Mouse (Mus musculus) lung, postnatal 4 days (tissue): ENCODE results near the gene Dscam.

Experiments used
- DNase-seq, 2 experiments: peaks; one replicate each; pipeline ENCODE4 v3.0.0; 2021

Dscam gene

DNA sequence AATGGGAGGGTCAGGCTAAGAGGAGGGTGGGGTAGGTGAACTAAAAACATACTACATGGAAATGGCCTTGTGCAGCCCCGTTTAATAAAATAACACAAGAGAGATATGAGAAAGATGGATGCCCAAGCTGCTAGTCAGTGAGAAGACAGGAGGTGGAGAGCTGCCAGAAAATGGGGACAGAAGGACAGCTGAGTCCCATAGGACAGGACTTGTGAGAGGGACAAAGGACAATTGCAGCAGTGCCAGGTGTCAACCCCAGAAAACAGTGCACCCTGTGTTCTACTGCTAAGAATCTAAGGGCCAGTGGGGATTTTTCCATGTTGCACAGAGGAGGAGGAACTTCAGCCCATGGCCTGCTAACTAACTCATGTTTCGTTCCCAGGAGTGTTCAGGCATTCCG lies 470.0 kb downstream of the Dscam start:
- no peak for DNase-seq

DNA sequence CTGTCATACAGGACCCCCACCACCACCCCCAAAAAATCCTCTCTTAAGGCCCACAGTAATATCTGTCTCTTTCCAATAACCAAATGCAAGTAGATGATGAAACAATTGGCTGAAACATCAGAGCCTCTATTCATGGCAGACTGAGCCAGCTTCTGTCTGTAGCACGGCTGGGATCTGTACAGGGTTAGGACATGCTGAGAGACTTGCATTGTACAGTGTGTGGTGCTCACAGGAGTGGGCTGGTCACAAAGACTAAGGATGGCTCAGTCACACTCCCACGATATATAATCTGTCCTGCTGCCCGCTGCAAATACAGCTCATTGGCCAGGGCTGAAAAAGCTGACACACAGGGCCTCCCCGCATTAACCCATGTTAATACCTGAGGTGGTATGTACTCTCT lies 474.7 kb downstream of the Dscam start:
- DNase-seq = no peak

DNA sequence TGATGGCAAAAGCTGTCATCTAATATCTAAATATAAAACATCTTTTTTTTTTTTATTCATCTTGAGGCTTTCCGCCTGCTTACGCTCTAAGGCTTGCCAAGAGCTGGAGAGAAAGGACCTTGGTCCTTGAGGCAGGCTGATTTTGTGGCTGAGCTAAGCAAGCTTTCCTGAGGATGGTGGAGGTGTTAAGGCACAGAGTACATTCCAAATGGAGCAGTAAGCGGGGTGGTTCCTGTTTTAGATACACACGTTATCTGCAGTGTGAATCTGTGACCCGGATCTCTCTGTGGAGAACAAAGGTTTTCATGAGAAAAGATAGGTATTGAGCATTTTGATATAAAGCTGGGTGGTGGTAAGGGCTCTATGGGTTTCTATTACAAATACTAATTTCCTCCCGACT lies 479.0 kb downstream of the Dscam start:
- no peak for DNase-seq

DNA sequence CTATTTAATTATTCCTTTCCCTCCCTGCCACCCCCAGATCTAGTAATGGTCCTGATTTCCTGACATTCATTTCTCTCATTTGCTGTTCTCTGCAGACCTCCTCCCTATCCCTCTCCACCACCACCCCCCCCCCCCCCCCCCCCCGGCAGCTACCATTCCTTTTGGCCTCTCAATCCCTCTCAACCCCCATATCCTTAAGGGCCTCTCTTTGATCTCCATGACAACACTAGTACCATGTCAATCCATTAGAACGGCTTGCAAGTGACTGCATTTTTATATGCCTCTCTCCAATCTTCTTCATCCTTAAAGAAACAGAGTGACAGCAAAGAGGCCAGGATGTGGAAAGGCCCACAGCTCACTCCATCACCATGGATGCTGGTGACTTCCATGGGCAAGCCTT lies 480.5 kb downstream of the Dscam start:
- DNase-seq = no peak

DNA sequence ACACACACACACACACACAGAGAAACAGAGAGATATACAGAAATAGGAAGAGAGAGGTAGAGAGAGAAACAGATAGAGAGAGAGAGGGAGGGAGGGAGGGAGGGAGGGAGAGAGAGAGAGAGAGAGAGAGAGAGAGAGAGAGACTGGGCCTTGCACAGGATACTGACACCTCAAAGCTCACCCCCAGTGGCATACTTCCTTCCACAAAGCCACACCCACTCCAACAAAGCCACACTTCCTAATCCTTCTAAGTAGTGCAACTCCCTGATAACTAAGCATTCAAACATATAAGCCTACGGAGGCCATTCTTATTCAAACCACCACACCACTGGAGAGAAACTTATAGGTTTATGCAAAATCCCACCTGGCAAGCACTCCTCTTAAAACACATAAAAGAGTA lies 481.1 kb downstream of the Dscam start:
- no peak for DNase-seq

DNA sequence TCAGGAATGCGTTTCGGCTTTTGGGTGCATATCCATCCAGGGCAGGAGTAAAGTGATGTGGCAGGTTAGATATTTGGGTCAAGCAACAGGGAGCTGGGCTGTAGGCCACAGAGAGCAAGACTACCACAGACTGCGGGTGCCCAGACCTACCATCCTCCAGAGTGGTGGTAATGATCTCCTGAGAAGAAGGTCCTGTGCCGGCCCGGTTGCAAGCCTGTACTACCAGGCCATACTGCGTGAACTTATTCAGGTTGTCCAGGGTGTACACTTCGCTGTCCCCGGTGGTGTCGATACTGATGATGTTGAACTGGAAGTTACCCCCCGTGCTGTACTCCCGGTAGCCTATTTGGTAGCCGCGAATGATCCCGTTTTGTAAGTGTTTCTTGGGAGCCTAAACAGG lies 485.5 kb downstream of the Dscam start:
- no peak for DNase-seq

DNA sequence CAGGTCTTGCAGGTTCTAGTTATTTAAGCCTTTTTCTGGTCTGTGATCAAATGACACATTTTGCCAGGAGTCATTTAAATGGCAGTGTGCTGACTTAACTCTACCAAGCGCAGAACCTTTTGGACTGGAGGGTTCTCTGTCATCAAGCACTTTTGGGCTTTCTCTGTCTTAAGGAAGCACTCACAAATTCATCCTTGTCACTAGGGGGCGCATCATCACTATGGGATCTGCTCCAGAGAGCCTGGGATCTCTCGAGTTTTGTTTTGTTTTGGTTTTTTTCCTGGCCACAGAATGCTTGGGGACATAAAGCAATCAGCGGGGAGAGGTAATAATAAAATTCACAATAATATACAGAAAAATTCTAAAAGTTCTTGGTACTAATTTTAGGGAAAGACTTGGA lies 486.0 kb downstream of the Dscam start:
- peak in 1 of 2 experiments; percentile 56 for DNase-seq

DNA sequence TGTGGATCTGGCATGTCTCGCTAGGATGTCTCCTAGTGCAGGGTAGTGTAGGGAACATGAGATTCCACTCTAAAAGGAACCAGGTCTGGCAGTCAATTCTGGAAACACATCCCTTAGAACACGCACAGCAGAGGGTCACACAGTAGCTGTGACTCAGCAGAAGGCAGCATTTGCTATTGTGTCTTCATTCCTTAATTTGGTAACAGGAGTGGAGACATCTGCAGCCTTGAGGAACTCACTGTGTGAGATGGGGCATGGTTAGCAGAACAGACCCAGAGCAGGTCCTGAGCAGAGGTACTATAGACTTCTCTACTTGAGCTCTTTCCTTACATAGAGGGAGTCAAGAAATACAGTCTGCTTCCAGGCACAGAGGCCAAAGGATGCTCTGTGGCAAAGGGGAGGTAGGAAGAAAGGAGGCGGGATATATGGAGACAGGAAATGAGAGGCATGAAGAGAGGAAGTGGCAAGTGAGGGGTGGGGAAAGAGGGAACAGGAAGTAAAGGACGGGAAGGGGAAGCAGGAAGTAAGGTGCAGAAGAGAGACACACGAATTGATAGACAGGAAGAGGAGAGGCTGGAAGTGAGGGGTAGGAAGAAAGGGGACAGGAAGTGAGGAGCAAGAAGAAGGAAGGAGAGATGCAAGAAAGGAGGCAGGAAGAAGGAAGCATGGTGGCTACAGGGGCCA lies 488.1 kb downstream of the Dscam start:
- no peak for DNase-seq

DNA sequence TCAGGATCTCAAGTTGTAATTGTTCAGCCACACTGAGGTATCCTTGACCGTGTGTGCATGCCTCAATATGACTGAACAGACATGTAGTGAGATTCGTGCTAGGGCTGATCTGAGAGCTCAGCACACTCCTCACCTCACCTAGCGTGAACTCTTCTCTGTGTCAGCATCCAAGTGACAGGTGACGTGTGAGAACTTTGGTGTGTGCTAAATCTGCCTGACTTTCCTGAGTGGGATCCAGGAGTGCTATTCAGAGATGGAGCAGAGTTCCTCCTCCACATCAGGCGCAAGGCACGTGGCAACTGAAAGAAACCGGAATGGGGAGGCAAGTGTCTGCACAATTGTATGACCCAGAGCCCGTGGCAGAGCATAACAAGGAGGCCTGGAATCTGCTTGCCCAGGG lies 490.6 kb downstream of the Dscam start:
- DNase-seq = no peak

DNA sequence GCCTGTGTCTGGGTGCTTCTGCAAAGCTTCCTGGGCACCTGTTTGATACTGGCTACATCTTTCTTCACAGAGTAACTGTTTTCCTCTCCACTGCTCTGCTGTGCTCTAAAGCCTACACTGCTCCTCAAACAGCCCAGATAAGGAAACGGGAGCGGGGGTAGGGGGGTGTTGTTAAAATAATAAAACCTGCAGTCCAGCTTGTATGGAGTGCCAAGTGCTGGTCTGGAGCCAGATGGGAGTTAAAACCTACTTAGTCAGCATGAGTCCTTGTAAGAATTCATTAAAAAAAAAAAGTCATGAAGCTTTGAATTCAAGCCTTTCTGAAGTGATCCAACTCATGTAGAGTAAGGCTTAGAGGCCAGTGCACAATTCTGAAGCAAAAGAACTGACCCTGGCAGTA lies 493.1 kb downstream of the Dscam start:
- DNase-seq = no peak

DNA sequence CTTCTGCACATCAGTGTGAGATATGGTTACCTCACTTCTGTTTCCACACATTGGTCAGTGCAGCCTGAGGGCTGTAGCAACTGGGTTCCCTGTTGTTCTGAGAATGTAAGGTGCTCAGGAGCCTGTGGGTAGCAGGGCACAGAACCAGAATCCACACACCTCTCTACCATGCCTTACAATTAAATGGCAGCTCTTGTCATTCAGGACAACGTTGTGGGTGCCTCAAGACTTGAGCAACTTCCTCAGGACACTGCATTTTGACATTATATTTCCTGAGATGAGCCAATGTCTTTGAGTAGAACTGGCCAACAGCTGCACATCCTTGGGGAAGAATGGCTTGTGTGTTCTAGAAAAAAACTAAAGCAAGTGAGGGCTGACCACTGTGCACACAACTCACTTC lies 493.9 kb downstream of the Dscam start:
- DNase-seq = no peak

DNA sequence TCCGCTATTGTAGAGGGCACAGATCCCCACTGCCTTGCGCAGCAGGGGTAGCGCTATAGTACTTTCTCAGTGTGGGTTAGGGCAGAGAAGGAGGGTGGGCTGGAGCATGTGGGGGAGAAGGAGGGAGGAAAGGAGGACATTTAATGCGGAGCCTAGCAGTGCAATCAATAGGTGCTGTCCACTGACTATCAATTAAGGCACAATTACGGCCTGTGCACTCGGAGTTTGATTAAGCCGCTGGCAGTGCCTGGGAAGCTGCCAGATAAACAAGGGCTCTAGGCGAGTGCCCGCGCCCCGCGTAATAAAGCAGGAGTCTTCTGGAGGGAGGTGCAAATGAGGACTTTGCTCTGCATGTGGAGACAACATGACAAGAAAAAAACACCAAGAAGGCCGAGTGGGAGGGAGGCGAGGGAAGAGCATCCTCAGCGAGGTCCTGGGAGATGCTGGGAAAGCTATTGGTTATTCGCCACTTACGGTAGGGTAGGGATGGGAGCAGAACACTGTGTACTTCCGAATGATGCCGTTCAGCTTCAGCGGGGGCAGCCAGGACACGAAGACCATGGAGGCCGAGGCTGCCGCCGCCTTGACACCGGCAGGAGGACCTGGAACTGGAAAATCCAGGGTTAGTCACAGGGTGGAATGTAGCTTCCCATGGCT lies 497.2 kb downstream of the Dscam start:
- no peak for DNase-seq

DNA sequence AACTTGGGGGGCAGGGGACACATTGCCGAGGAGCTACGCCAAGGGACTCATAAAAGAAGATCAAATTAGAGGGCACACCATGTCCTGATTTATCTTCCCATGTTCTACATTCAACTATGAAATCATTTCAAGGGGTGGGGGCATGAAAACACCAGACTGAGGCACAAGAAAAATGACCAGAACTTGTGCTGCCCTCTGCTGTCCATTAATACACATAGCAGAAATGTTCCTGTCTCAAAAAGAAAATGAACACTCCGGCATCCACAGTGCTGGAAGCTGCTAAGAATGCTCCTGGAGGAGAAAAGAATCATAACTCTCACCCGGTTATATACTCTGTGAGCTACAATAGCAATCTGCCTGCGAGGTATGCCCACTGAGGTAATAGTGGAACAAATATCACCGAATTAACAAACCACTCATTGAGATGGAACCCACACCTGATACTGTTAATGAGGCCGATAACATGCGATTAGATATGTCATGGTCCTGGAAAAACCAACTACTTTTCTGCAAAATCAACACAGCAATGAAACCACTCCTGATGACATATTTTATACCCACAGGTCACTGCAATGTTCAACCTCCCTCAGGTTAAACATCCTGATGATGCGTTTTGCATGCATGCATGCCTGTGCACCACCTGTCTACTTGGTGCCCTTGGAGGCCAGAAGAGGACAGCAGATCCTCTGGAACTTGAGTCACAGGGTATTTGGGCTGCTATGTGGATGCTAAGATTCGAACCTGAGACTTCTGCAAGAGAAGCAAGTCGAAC lies 498.8 kb downstream of the Dscam start:
- no peak for DNase-seq

DNA sequence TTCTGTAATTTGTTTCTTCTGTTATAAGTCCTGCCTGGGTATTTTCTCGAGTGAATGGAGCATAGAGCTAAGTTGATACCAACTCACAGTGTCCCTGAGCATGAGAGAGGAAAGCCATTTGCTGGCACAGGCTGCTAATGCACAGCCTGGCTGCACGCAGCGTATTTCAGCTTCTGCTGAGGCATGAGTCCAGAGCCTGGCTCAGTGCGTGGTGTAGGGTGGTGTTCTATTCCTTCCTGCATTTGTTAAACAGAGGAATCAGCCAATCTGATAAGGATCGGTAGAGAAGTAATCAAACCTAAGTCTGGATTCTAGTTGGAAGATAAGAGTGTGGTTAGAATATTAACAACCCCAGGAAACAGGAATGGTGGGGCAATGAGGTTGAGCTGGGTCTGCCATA lies 500.8 kb downstream of the Dscam start:
- peak in 1 of 2 experiments; percentile 60 for DNase-seq

DNA sequence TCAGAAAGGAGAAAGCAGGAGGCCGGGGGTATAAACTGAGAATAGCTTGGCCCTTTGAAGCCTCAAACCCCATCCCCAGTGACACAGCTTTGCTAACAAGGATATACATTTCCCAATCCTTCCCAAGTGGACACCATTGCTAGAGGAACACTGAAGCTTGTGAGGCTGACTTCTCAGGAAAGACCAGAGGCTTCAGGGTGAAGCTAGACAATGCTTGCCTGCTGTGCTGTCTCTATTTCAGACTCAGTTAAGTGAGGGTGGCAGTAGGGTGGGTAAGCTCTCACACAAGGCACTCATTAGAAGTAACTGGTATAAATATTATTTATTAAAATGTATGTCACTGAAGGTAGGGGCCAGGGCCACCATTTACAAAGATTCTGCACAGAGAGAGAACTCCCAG lies 502.1 kb downstream of the Dscam start:
- DNase-seq = no peak

DNA sequence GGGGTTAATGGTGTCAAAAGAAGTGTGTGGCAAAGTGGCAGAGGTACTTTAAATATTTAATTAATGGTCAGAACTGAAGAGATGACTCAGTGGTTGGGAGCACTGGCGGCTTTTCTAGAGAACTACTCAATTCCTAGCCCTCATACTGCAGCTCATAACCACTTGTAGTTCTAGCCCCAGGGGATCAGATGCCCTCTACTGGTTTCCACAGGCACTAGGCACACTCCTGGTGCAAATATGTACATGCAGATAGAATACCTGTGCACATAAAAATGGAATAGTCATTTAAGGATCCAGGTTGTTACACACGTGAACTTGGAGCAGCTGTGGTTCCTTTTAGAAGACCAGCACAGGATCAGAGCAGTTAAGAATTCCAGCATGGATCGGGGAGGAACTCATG lies 509.5 kb downstream of the Dscam start:
- DNase-seq = no peak

DNA sequence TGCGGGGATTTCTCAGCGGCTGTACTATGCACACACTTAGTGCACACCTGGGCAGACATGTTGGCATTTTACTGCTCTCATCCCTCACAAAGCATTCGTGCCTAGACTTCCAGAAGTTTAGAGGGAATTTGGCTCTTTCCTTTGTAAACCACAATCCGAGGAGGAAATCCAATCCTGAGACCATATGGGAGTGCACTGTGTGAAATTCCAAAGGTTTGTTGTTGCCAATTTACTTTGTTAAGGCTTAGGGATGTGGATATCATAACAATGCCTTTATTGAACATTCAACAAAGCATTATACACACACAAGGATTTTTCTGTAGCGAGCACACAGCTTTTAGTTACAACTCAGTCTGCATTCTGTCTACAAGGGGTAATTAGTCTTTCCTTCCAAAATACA lies 511.3 kb downstream of the Dscam start:
- no peak for DNase-seq

DNA sequence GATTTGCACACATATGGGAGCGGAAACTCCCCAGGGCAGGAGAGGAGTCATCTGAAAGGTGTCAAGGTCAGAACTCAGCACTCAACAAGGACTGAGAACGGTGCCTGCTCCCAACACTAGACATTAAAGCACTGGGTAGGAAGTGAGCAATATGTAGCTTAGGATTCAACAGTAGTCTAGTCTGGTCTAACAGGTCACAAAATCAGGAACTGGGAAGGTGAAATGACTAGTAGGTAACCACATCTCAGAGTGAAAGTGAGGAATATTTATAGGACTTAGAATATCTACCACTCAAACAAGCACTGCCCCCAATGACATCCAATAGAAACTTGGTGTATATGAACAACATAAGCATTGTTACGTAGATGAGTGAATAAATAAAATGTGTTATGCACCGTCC lies 515.0 kb downstream of the Dscam start:
- DNase-seq = no peak

DNA sequence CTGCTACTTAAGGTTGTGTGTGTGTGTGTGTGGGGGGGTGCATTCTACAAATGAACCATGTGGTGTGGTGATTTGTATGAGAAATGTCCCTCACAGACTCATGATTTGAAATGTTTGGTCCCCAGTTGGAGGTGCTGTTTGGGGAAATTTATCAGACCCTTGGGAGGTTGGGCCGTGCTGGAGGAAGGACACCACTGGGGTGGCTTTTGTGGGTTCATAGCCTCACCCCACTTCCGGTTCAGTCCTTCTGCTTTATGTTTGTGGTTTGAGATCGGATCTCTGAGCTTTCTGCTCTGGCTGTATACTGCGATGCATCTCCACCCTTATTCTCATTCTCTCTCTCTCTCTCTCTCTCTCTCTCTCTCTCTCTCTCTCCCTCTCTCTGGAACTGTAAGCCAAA lies 516.5 kb downstream of the Dscam start:
- no peak for DNase-seq

DNA sequence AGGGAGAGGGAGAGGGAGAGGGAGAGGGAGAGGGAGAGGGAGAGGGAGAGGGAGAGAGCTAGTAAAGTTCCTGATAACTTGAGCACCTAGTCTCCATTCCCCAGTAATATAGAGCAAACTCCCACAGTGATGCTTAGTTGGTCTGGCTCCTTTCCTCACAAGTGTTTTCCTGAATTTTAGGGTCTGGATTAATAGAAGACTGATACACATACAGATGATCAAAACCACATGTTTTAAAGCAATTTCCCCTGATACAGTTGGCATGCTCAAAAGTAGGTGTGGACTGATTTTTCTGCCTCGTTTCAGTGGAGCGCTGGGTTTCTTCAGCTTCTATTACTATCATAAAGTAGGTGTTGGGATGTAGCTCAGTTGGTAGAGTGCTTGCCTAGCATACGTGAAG lies 519.1 kb downstream of the Dscam start:
- DNase-seq = no peak

DNA sequence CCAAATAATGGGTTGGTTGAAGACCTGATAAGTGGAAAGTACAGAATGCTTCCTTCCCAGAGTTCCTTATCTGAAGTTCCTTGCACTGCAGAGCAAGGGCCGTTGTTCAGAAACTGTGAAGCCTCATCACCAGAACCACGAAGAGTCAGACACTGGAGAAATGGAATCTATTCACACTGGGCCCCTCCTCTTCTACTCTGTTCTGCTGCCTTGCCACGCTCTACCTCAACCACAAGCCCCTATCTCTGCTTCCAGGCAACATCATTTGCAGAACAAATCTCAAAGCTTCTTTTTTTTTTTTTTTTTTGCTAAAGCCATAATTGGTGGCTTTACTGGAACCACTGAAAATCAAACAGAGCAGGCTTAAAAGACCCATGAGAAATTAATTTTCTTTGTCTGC lies 530.5 kb downstream of the Dscam start:
- DNase-seq = no peak

DNA sequence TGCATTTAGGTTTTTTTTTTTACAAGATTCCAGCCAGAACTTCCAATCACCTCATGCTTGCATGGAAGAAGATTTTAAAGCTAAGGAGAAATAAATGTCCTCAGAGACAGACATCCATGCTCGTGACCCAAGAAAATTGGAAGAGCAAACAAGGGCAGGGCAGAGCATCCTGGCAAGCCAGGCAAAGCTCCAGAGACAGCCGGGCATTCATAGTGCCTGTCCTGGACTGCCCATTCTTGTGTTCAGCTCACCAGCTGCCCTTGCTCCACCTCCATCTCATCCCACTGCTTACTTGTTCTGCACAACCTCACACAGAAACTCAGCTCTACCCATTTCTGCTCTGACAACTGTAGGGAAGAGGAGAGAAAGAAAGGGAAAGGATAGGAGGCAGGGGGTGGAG lies 534.6 kb downstream of the Dscam start:
- no peak for DNase-seq

DNA sequence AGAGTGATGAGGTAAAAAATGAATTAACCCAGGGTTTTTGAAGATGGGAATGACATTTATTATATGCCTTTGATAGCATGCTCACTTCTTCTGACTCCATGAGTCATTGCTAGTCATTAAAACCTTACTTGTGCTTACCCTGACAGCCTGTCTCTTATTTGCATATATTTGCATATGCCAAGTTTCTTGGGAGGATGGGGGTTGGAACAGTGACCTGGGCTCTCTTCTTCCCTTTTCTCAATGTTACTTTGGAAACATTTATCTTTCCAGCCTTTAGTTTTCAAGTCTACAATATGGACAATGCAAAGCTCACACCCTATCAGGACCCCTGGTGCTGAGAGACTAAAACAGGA lies 535.8 kb downstream of the Dscam start:
- DNase-seq = no peak

DNA sequence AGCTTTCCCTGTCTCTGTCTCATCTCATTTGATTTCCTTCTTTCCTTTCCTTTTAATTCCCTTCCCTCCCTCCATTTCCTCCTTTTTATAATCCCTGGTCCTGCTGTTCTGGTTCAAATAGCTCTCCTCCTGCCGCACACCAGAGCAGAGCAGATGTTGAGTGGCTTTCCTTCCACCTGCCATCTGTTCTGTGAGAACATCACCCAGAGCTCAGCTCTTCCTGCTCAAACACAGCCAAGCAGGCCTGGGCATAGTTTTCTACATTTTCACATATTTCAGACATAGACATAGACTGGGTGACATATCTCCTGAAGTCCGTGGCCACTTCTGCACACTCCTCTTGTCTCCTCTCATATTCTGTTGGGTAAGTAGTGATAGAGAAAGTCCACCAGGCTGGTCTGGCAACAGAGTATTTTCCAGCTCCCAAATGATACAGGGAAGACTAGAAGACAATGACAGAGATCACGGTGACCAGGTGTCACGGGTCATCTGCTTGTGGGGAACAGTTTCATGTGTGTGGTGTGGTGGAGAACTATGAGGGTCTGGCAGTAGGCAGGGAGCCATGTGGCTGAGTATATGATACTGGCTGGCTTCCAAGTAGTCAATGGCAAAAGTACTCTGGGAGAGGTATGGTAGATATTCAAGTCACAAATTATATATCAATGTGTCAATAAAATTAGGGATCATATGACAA lies 536.3 kb downstream of the Dscam start:
- no peak for DNase-seq
